Mouse (Mus musculus): ENCODE measurements around the gene 6330409D20Rik. TPM values are rescaled to one million over a fixed set of nuclear protein-coding genes. Genes with fewer than 3 reads are reported as not detected.

6330409D20Rik gene
- polyA plus RNA-seq (2012; ENCODE audit: insufficient read depth, insufficient read length, missing spikeins) = not detected in 2 replicates

DNA sequence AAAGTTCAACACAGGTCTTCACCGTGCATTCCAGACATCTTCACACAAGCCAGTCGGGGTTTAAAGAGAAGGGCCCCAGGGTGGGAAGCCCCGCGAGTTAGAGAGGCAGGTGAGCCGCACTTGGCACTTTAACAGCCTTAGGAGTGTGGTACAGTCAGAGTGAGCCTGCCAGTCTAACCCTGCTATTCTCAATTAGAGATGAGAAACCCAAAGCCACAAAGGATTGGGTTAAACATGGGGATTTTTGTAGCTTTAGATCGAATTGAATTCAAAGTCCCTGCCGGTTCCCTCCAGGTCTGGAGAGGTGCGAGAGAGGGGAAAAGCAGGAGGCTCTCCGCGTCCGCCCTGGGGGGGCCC, at the start of gene 6330409D20Rik:
Gene 6330409D20Rik (minus strand): TSS at position 101 of the 357 bp plus-strand sequence.
- H3K4me3 ChIP-seq (ENCODE audit: insufficient read depth, low read depth, low read length) = peak within 1 kb of the TSS; percentile 32
- peak within 1 kb of the TSS; percentile 32; the same call in 1 of the 2 replicates for H3K27ac ChIP-seq (replicated peaks; ENCODE audit: low read depth, low read length)
- peaks cover 22% of the 10 kb centered on the region for H3K4me1 ChIP-seq (ENCODE audit: control insufficient read depth, insufficient read depth, insufficient read length, low read length)

DNA sequence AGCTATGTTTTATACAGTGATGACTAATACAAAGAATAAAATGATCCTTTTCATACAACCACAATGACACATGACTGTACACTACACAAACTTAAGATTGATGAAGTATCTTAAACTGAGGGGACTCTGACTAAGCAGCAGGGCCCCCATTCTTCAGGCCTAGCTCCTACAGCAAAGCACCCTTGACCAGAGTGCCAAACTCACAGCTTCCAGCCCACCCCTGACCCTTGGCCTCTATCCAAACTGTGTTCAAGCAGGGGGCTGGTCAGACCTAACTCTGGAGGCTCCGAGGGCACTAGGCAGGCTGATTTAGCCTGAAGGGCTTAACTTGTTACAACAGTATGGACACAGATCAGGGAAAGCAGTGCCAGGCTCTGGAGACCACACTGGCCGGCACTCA, 47.8 kb upstream of the 6330409D20Rik start:
- no peak overlapping the region for H3K27ac ChIP-seq (replicated peaks; ENCODE audit: low read depth, low read length)
- H3K4me3 ChIP-seq (ENCODE audit: insufficient read depth, low read depth, low read length) = no peak overlapping the region
- no peaks in the 10 kb centered on the region for H3K4me1 ChIP-seq (ENCODE audit: control insufficient read depth, insufficient read depth, insufficient read length, low read length)

DNA sequence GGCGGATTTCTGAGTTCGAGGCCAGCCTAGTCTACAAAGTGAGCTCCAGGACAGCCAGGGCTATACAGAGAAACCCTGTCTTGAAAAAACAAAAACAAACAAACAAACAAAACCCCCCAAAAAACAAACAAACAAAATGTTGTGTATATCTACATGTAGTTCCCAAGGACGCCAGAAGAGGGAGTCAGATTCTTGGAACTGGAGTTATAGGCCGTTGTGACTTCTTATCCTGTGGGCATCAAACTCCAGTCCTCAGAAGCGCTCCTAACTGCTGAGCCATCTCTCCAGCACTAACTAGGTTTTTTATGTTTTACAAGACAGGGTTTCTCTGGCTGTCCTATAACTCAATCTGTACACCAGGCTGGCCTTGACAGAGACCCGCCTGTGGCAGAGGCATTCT, 46.4 kb upstream of the 6330409D20Rik start:
- Histone ChIP-seq H3K27ac (replicated peaks; ENCODE audit: low read depth, low read length) (no peak overlapping the region), H3K4me1 (ENCODE audit: control insufficient read depth, insufficient read depth, insufficient read length, low read length) (no peaks in the 10 kb centered on the region), H3K4me3 (ENCODE audit: insufficient read depth, low read depth, low read length) (no peak overlapping the region)

DNA sequence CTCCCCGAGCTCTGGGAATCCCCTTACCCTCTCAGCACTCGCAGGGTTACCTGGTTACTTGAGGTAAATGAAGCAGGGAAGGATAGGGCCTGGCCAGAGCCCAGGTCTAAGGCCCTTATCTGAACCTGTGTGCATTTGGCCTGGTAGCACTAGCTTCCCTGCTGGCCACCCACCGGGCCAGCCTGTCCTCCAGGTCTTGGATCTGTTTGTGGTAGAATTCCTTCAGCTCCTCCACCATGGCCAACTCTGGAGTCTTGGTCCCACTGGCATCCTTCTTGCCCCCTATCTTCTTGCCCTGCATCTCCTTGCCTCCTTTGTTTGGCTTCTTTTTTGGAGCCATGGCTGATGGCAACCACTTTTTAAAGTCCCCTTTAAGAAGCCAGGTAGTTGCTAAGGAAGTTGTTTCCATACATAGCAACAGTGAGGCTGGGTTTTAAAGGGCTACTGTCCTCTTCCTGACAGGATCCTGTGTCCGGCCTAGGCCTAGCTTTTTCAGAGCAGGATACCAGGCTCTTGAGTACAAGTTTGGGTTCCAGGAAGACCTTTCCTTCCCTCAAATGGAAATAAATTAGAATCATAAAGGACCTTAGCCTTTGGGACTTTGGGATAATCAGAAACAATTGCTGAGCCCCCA, 43.3 kb upstream of the 6330409D20Rik start, which contains the start of gene Cfap157:
Gene Cfap157 (minus strand): TSS at position 381 of the 634 bp plus-strand sequence.
- peak within 1 kb of the TSS; percentile 24; the same call in 1 of the 2 replicates for H3K4me3 ChIP-seq (ENCODE audit: insufficient read depth, low read depth, low read length)

DNA sequence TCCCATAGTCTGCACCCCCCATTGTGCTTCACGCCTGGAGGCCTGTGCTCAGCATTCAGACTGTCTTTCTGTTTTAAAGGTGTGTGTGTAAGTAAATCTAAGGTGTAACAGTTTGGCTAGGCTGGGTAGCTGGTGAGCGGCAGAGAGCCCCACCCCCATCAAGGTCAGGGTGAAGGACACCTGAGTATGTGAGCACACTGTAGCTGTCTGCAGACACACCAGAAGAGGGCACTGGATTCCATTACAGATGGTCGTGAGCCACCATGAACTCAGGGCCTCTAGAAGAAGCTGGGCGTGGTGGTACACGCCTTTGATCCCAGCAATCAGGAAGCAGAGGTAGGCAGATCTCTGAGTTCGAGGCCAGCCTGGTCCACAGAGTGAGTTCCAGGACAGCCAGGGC, 40.9 kb upstream of the 6330409D20Rik start:
- no peak overlapping the region for H3K4me3 ChIP-seq (ENCODE audit: insufficient read depth, low read depth, low read length)
- H3K4me1 ChIP-seq (ENCODE audit: control insufficient read depth, insufficient read depth, insufficient read length, low read length) = no peaks in the 10 kb centered on the region
- H3K27ac ChIP-seq (replicated peaks; ENCODE audit: low read depth, low read length) = no peak overlapping the region

More for the DNA sequence above, 43.3 kb upstream of the 6330409D20Rik start, which contains the start of gene Cfap157:
- H3K4me1 ChIP-seq (ENCODE audit: control insufficient read depth, insufficient read depth, insufficient read length, low read length) = no peaks in the 10 kb centered on the region
- H3K27ac ChIP-seq (replicated peaks; ENCODE audit: low read depth, low read length) = no peak within 1 kb of the TSS

DNA sequence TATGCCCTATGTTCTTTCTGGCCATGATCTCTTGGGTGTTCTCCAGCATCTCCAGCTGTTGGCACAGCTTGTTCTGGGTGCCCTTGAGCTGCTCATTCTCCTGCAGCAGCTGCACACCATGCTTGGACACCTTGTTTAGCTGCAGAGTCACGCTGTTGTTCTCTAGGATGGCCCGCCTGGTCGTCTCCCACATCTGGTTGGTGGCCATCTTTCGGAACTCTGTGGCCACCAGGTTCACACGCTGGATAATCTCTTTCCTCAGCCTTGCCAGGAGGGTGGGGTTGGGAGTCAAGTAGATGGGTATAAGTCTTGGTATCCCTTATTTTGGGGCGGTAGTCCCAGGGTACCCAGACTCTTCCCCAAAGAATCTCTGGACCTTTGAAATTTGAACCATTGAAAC, 38.9 kb upstream of the 6330409D20Rik start:
- H3K4me1 ChIP-seq (ENCODE audit: control insufficient read depth, insufficient read depth, insufficient read length, low read length) = no peaks in the 10 kb centered on the region
- H3K4me3 ChIP-seq (ENCODE audit: insufficient read depth, low read depth, low read length) = no peak overlapping the region
- H3K27ac ChIP-seq (replicated peaks; ENCODE audit: low read depth, low read length) = no peak overlapping the region

DNA sequence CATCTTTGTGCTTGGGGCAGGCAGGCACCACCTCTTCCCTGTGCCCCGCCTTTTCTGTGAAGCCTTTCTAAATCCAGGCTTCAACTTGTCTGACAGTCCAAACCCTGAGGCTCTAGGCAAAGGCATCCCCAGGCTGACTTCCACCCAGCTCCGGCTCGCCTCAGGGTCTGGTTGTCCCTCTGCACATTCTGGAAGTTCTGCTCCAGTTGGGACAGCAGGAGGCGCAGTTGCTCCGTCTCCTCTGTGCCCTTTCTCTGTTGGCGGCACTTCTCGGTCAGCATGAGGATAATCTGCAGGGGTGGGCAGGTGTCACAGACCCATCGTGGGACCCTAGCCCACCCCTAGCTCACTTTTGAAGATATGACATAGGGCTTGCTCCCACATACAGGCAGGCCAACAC, 38.3 kb upstream of the 6330409D20Rik start:
- no peak overlapping the region for H3K27ac ChIP-seq (replicated peaks; ENCODE audit: low read depth, low read length)
- H3K4me1 ChIP-seq (ENCODE audit: control insufficient read depth, insufficient read depth, insufficient read length, low read length) = no peaks in the 10 kb centered on the region
- H3K4me3 ChIP-seq (ENCODE audit: insufficient read depth, low read depth, low read length) = no peak overlapping the region

DNA sequence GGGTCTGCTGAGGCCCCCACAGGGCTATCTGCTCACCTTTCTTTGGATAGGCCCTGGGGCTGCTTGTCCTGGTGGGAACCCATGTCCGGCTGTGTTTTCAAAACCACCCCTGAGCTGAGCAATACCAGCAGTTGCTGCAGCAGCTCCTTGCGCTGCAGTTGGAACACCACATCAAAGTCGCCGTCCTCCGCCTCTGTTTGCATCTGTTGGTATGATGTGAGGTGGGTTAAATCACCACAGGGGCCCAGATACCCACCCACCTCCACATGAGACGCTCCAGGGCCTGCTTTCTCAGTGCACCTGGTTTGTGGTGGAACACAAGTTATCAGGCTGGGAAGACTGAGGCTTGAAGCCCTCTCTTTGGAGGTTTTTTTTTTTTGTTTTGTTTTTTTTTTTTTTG, 37.3 kb upstream of the 6330409D20Rik start:
- H3K4me1 ChIP-seq (ENCODE audit: control insufficient read depth, insufficient read depth, insufficient read length, low read length) = no peaks in the 10 kb centered on the region
- no peak overlapping the region for H3K27ac ChIP-seq (replicated peaks; ENCODE audit: low read depth, low read length)
- H3K4me3 ChIP-seq (ENCODE audit: insufficient read depth, low read depth, low read length) = no peak overlapping the region

DNA sequence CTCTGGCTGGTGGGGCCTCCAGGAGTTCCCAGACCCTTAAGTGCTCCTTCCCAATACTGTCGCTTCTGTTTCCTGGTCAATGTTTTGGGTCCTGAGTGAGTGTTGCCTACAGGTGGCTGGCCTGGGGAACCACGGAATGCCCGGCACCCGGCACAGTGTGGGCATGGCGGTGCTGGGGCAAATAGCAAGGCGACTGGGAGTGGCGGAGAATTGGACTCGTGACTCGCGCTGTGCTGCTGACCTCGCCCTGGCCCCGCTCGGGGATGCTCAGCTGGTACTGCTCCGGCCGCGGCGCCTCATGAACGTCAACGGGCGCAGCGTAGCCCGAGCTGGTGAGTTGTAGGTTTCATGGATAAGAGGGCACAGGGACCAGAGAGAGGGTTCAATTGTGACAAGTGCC, 35.4 kb upstream of the 6330409D20Rik start:
- H3K4me3 ChIP-seq (ENCODE audit: insufficient read depth, low read depth, low read length) = peak overlapping the region; percentile 61
- no peaks in the 10 kb centered on the region for H3K4me1 ChIP-seq (ENCODE audit: control insufficient read depth, insufficient read depth, insufficient read length, low read length)
- H3K27ac ChIP-seq (replicated peaks; ENCODE audit: low read depth, low read length) = no peak overlapping the region

DNA sequence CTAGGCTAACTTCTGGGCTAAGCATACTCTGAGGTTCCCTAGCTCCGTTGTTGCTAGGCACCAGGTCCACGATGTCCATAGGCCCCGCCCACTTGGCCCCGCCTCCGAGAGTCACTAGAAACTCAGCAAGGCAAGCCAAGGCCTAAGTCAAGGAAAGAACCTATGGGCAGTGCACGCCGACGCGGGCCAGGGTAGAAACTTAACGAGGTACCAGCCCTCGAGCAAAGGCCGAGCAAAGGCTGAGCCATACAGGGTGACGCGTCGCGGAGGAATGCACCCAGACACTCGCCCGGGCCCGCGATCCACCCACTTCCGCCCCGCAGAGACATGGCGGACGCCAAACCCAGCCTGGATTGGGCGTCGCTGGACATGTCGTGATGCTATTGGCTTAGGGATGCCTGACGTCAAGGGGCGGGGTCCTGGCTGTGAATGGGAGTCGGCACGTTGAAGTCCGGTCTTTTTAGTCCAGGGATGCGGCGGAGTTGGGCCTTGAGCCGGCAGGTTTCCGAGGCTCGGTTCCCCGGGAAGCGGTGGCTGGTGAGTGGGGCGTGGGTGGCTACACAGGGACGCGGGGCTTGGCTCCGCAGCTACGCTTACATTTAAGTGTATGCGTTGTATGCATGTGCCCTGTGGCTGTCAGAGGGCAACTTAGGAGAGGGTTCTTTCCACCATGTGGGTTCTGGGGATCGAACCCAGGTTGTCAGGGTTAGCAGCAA, 34.7 kb upstream of the 6330409D20Rik start, which contains the start of the genes Ttc16 and Ptrh1:
Gene Ttc16 (minus strand): TSS at position 275 of the 716 bp plus-strand sequence.
Gene Ptrh1 (plus strand): TSS at position 428 of the 716 bp plus-strand sequence.
- Histone ChIP-seq H3K27ac (replicated peaks; ENCODE audit: low read depth, low read length) (peak within 1 kb of the TSS; percentile 82), H3K4me3 (ENCODE audit: insufficient read depth, low read depth, low read length) (peak within 1 kb of the TSS; percentile 78), H3K4me1 (ENCODE audit: control insufficient read depth, insufficient read depth, insufficient read length, low read length) (no peaks in the 10 kb centered on the region)

DNA sequence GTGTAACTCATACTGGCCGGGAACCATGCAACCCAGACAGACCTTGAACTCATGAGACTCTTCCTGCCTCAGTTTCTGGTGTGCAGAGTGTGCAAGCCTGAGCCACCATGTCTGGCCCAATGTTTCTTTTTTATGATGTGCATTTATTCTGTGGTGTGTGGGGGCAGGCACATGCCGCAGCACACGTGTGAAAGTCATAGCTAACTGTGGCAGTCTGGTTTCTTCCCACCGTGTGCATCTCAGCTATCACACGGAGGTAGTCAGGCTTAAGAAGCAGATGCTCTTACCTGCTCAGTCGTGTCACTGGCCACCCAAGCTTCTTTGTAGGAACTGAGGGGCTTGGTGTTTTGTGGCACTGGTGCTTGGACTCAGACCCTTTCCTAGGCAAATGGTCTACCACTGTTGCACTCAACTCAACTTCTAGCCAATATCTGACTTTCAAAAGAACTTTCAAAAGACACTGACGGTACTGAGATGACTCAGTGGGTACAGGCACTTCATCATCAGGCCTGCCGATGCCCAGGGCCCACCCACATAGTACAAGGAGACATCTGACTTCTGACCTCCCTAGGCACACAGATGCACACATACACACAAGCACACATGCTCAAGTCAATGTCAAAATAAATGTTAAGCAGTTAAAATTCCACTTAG, 31.9 kb upstream of the 6330409D20Rik start:
- Histone ChIP-seq H3K27ac (replicated peaks; ENCODE audit: low read depth, low read length) (no peak overlapping the region), H3K4me3 (ENCODE audit: insufficient read depth, low read depth, low read length) (no peak overlapping the region), H3K4me1 (ENCODE audit: control insufficient read depth, insufficient read depth, insufficient read length, low read length) (no peaks in the 10 kb centered on the region)

DNA sequence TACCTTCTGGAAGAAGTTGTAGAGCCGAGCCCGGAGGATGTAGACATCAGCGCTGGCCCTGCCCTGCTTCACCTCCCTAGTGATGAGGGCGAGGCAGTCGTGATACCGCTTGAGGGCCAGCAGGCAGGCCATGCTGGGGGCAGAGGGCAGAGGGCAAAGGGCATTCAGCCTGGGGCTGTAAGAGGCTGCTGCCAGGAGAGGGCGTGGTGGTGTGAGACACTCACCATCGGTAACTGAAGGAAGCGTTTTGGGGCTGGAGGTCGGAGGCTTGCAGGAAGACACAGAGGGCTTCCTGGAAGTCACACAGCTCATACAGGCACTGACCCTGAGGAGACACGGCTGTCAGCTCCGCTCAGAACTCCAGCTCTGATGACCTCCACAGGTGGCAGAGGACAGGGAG, 31.1 kb upstream of the 6330409D20Rik start:
- Histone ChIP-seq H3K4me1 (ENCODE audit: control insufficient read depth, insufficient read depth, insufficient read length, low read length) (no peaks in the 10 kb centered on the region), H3K27ac (replicated peaks; ENCODE audit: low read depth, low read length) (no peak overlapping the region), H3K4me3 (ENCODE audit: insufficient read depth, low read depth, low read length) (no peak overlapping the region)

DNA sequence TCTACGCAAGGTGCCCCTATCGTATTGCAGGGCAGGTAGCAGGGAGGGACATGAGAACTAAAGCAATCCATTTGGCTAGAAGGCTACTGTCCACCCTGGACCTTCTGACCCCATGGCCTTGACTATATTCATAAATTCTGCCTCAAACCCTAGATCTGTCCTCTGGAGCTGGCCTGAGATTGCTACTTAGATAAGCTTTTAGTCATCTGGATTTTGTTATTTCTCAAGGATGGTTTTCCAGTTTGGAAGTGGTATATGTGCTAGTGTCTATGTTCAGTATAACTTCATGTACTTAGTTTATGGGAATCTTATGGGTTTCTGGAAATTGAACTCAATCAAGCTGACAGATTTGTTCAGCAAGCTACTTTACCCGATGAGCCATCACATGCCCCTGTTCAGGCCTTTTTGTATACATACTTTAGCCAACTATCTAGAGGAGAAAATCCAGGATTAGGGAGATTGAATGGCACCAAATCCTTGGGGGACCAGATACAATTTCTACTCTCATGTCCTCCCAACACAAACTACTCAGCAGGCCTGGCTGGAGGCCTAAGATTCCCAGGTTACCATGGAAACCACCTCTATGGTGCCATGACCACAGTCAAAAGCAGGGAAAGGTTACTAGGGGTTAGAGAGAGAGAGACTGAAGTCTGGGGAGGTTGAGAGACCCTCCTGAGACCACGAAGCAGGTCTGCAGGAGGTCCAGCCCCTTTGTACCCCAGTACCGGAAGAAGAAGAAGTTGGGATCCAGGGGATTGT, 28.7 kb upstream of the 6330409D20Rik start:
- H3K27ac ChIP-seq (replicated peaks; ENCODE audit: low read depth, low read length) = no peak overlapping the region
- H3K4me1 ChIP-seq (ENCODE audit: control insufficient read depth, insufficient read depth, insufficient read length, low read length) = no peaks in the 10 kb centered on the region
- H3K4me3 ChIP-seq (ENCODE audit: insufficient read depth, low read depth, low read length) = no peak overlapping the region

DNA sequence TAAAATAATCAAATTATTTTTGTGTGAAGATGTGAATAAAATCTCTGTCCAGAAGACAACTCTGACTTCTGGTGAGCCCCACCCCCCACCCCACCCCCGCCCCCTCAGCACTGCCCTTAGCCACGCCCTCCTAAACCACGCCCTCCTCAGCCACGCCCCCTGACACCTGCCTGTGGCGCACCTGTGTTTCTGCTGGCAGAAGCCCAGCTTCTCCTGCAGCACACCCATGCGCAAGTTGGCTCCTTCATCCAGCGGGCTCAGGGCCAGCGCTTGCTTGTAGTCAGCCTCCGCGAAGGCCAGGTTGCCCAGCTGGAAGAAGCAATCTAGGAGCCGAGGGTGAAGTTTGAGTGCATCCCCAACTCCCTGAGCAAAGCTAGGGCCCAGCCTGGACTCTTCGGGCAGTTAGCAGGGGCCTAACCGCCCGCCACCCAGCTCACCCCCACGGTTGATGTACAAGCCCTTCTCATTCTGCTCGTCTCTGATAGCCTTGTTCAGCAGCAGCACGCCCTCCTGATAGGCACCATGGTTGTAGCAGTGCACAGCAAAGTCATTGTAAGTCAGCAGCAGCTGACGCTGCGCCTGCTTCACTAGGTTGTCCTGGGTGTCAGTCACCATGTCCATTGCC, 28.0 kb upstream of the 6330409D20Rik start:
- no peak overlapping the region for H3K27ac ChIP-seq (replicated peaks; ENCODE audit: low read depth, low read length)
- no peaks in the 10 kb centered on the region for H3K4me1 ChIP-seq (ENCODE audit: control insufficient read depth, insufficient read depth, insufficient read length, low read length)
- H3K4me3 ChIP-seq (ENCODE audit: insufficient read depth, low read depth, low read length) = no peak overlapping the region
